Mouse (Mus musculus) brain, embryonic 14.5 days (tissue): ENCODE data around the gene Slc39a11. TPM values are rescaled to one million over a fixed set of nuclear protein-coding genes. Genes with fewer than 3 reads are reported as not detected.

ENCODE experiments used
- DNase-seq: peaks from one replicate; pipeline ENCODE4 v3.0.0-alpha.2; 2011; ENCODE audit warnings: low read depth
- CTCF ChIP-seq: fragments of 200-500 bp; IDR thresholded peaks from 2 replicates; pipeline ENCODE4 v1.5.1; 2012; ENCODE audit warnings: inconsistent platforms, mild to moderate bottlenecking, moderate library complexity, borderline replicate concordance; ENCODE audit not compliant: insufficient read depth, insufficient read length; ENCODE audit errors: extremely low read depth
- POLR2A ChIP-seq: fragments of 200-500 bp; IDR thresholded peaks from 2 replicates; pipeline ENCODE4 v1.6.1; 2012; ENCODE audit warnings: mild to moderate bottlenecking, inconsistent platforms, borderline replicate concordance; ENCODE audit not compliant: poor library complexity, insufficient read depth, insufficient read length, severe bottlenecking; ENCODE audit errors: extremely low read depth
- polyA plus RNA-seq: library from polyadenylated mRNA; depleted of rRNA; stranded (reverse); fragments of >200 nt; gene quantifications from 2 replicates; pipeline ENCODE4 v1.2.3, GENCODE M21; 2012; rRNA removed

The Slc39a11 gene
- polyA plus RNA-seq, 1 experiment, result 24.3 TPM

DNA sequence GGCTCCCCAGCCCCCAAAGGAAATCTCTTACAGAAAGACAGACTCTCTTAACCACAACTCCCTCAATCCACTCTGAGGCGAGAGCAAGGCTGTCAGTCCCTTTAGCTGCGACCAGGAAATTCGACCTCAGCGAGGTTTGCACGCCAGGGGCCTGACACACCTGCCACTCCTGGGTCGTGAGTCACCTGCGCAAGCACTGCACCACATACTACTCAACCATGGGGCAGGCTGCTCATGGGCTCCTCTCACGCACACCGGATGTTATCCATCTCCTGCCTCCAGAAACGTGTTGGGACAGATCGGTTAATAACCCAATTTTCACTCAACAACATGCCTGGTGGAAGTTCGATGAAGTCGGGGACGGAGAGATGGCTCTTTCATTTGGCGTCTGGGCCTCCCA lies 451.3 kb downstream of the Slc39a11 start:
- DNase-seq, result no peak
- TF ChIP-seq CTCF (no peak), POLR2A (no peak)

DNA sequence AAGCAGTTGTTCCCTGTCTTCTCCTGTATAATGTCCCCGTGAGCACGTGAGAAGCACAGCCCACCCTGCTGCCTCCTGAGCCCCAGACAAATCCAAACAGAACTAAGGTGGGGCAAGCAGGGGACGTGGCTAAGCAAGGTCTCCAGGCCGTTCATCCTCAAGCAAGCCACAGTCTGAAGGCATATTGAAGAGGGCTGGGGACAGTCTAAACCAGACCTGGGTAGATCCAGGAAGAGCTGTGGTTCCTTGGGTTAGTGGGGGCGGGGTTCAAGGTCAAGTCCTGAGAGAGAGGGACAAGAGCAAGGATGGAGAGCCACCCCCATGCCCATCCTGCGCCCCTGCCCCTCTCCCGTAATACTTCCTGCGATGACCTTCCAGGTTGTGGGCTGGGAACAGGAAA lies 452.3 kb downstream of the Slc39a11 start:
- no peak for DNase-seq
- TF ChIP-seq POLR2A (no peak), CTCF (no peak)

DNA sequence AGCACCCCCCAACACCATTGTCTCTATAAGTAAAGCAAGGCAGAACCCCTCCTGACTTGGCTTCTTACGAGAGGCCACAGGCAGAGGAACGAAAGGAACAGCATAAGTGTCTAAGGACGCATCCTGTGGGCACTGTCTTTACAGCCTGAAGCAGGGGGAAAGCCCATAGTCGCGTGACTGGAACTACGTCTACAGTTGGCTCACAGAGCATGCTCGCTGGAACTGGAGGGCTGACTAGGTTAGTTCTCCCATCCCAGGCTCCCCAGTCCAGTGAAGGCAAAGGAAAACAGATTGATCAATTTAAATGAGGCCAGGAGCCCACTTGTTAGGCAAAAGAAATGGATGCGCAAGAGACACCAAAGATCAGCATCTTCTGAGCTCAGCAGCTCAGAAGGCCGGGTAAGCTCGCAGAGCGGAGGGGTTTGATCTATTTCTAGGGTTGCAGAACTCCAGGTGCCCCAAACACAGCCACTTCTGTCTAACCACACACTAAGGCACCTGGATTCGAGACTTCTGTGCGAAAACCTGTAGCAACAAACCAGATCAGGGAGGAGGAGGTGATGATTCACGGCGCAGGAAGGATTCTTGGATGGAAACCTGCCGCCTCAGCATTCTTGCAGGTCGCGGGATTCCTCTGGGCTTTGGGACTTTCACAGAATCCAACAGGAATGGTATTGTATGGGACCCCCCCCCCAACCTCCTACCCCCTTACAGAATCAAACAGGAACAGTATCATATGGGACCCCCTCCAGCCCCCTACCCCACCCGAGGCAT lies 453.5 kb downstream of the Slc39a11 start:
- DNase-seq, result no peak
- TF ChIP-seq POLR2A, result no peak
- TF ChIP-seq CTCF, result no peak

Other genes starting within 250 kb of the Slc39a11 start
- 29.0 and 67.3 TPM in 2 replicates for gene Sstr2, start 30.7 kb downstream of the Slc39a11 start, polyA plus RNA-seq
- gene Cog1, start 910 bp downstream of the Slc39a11 start, polyA plus RNA-seq, result 53.0 and 59.8 TPM in 2 replicates
- gene Fam104a, start 34.1 kb upstream of the Slc39a11 start, polyA plus RNA-seq, result 30.2 and 37.4 TPM in 2 replicates
- gene D11Wsu47e, start 34.3 kb upstream of the Slc39a11 start, polyA plus RNA-seq, result 31.4 and 34.3 TPM in 2 replicates
- gene Cpsf4l, start 59.9 kb upstream of the Slc39a11 start, polyA plus RNA-seq, result 0.28 and 0.29 TPM in 2 replicates
- 51.2 and 61.3 TPM in 2 replicates for gene Cdc42ep4, start 101.8 kb upstream of the Slc39a11 start, polyA plus RNA-seq